7 mouse cellular contexts compared by ENCODE assay signal in genomic region chr17:83514213-83514701, GRCm38 (mm10). TPM values are rescaled to one million over a fixed set of nuclear protein-coding genes. Genes with fewer than 3 reads are reported as not detected.
DNase-seq lines count a peak whose midpoint lies in the region; ATAC-seq lines count a peak whose summit lies in the region.

No protein-coding gene starts in this region.

- peak overlapping the region; percentile 90 for H3K9ac ChIP-seq in intestine, embryonic 16.5 days (ENCODE audit: low read depth, low read length)
- peak overlapping the region; percentile 90 for H3K9ac ChIP-seq in midbrain, embryonic 11.5 days (ENCODE audit: low read length)

- no peaks in the 10 kb centered on the region for H3K9me3 ChIP-seq in intestine, embryonic 16.5 days (ENCODE audit: control insufficient read depth, low read length)
- no peaks in the 10 kb centered on the region for H3K9me3 ChIP-seq in midbrain, embryonic 11.5 days (ENCODE audit: control insufficient read depth, low read length)

- peak overlapping the region; percentile 81 for H3K27ac ChIP-seq in intestine, embryonic 16.5 days (ENCODE audit: low read length)
- H3K27ac ChIP-seq in midbrain, embryonic 11.5 days (ENCODE audit: low read depth, low read length) = peak overlapping the region; percentile 30

- H3K4me3 ChIP-seq in intestine, embryonic 16.5 days (ENCODE audit: low read length) = peak overlapping the region; percentile 86
- peak overlapping the region; percentile 92 for H3K4me3 ChIP-seq in midbrain, embryonic 11.5 days (ENCODE audit: low read depth, low read length)

- peak; percentile 99 for ATAC-seq in intestine, embryonic 16.5 days
- peak; percentile 99 for ATAC-seq in midbrain, embryonic 11.5 days (ENCODE audit: low FRiP score)

- intact Hi-C loops in left cerebral cortex, postnatal 36 days (cut with DNase I) = loop anchor here (2.0 to 10.0 kb wide), 4 partner anchors 33 to 239 kb away; partner anchors contain the start of genes Eml4 and Kcng3

- H3K27me3 ChIP-seq in intestine, embryonic 16.5 days (replicated peaks; ENCODE audit: control insufficient read depth, insufficient read depth, low read length) = no peaks in the 10 kb centered on the region
- no peaks in the 10 kb centered on the region for H3K27me3 ChIP-seq in midbrain, embryonic 11.5 days (ENCODE audit: control insufficient read depth, insufficient read depth, low read length)

- no peaks in the 10 kb centered on the region for H3K36me3 ChIP-seq in intestine, embryonic 16.5 days (ENCODE audit: control insufficient read depth, insufficient read depth, low read length)
- H3K36me3 ChIP-seq in midbrain, embryonic 11.5 days (ENCODE audit: control insufficient read depth, insufficient read depth, low read length) = no peaks in the 10 kb centered on the region

- peak overlapping the region; percentile 60 for H3K4me2 ChIP-seq in intestine, embryonic 16.5 days (ENCODE audit: low read depth, low read length)
- peak overlapping the region; percentile 76 for H3K4me2 ChIP-seq in midbrain, embryonic 11.5 days

- DNase-seq in adrenal gland, adult 8-10 months = peak; percentile 84
- peak; percentile 96 for DNase-seq in embryo, embryonic 9.5 days (ENCODE audit: extremely low spot score)
- DNase-seq in gastrocnemius, postnatal 4 days (ENCODE audit: low spot score in 2 of 2) = peak; percentile 72 to 88
- DNase-seq in left cerebral cortex, postnatal 36 days (ENCODE audit: low spot score in 2 of 2) = peak; percentile 87 to 89
- peak; percentile 100 for DNase-seq in midbrain, embryonic 11.5 days (ENCODE audit: low spot score, missing footprints)
- peak; percentile 88 for DNase-seq in skeletal muscle tissue, adult 2 months (ENCODE audit: low read depth, low spot score)

- WGBS in intestine, embryonic 16.5 days = under 1% methylated on average over 33 of the region's 33 CpGs
- WGBS in midbrain, embryonic 11.5 days = under 1% methylated on average over 33 of the region's 33 CpGs

- peaks cover 8% of the 10 kb centered on the region for H3K4me1 ChIP-seq in intestine, embryonic 16.5 days (ENCODE audit: control insufficient read depth, insufficient read depth, low read length)
- peaks cover 8% of the 10 kb centered on the region for H3K4me1 ChIP-seq in midbrain, embryonic 11.5 days (ENCODE audit: control insufficient read depth, insufficient read depth, low read length)

RNA-seq across cellular contexts. Expression of gene Cox7a2l, which starts 2.9 kb away (rescaled TPM):
- total RNA-seq in adrenal gland, adult 8-10 months (2022) = 100 to 1,000 TPM; 167 to 202 (median 190) TPM
- total RNA-seq in gastrocnemius, postnatal 4 days (2021) = 100 to 1,000 TPM; 176 to 192 TPM
- 189 and 191 TPM in 2 replicates for polyA plus RNA-seq in intestine, embryonic 16.5 days (2015; fragmentation: Nextera tagmentation; extraction: Ambion mirVana)
- total RNA-seq in left cerebral cortex, postnatal 36 days (2021) = 100 to 1,000 TPM; 159 to 190 TPM
- 174 and 182 TPM in 2 replicates for polyA plus RNA-seq in midbrain, embryonic 11.5 days (2014; fragmentation: Nextera tagmentation; extraction: Ambion mirVana)

Comparison
In these comparisons a context has a peak if more than half of its experiments do, and no peak if none do; other contexts are left out.
1. Peak in every context shown above with its lines: DNase-seq, ATAC-seq, H3K4me3 ChIP-seq and H3K27ac ChIP-seq.